Mouse (Mus musculus): ENCODE data around the gene Pycr1.

Gene Pycr1

DNA sequence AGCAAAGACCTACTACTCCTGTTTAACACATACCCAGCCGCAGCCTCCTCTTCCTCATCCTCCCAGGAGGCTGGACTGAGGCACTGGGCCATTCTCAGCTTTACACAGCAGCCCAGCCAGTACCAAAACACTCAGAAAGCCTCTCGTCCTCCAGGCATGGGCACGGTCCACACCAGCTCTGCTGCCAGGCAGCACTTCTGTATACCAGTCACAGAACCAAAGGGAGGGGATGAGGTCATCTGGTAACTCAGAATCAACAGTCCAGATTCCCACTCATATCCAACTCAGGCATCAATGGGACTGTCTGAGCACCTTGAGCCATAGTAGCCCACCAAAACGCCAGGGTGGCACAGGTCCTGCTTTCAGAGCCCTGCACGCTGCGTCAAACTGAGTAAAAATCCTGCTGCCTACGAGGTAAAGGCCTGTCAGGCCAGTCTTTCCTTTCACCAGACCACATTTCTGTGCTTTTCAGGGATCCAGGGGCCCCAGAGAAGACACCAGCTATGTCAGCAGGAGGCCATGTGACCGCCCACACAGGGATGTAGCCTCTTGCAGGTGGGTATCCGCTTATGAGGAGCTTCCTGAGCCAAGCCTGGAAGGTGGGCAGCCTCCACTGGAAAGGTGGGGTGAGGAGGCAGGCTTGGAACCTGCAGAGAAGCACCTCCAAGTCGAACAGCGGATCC is 16.6 kb downstream of the Pycr1 start:
- no peak for DNase-seq (ENCODE audit: low spot score)

DNA sequence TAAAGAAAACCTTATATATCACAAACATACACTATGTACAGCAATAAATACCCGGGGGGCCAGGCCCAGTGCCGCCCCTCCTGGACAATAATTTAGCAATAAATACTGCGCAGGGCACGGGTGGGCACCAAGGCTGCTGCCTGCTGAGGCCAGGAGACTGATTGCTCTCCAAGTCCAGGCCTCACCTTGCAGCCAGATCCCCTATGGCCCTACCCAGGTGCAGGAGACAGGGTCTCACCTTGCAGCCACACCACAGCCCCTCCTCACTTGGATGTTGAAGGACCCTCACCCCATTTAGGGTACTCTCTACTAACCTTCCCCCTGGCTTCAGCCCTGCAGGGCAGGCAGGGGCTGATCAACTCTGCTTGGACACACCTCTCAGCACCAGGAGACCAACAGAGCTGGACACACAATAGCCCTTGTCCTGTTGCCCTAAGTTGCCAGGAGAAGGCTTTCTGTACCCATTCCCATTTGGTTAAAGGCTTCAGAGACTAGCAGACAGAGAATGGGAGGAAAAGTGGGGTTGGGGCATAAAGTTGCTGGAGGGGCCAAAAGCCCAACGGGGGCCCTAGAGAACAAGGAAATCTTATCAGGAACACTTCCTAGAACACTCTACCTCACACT is 18.3 kb downstream of the Pycr1 start, which contains the start of gene Sirt7:
Sirt7 (minus strand) TSS at position 89 of the 624 bp plus-strand sequence.
- DNase-seq (ENCODE audit: low spot score) = no peak

DNA sequence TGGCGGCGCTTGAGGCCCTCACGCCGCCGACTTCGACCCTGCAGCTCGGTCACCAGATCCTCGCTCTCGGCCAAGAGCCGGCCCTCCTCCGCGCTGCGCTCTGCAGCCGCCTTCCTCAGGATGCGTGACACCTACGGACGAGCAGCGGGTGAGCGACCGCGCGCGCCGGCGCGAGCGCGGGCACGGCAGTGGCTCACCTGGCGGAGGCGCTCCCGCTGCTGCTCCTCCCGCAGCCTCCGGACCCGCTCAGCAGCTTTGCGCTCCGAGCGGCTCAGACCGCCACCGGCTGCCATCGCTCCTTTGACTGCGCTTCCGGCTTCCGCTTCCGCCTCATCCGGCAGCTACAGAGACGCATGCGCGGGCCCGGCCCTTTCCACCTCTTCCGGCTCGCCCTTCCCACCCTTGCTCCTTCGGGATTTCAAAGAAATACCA is 18.9 kb downstream of the Pycr1 start:
- DNase-seq (ENCODE audit: low spot score) = peak; percentile 84

DNA sequence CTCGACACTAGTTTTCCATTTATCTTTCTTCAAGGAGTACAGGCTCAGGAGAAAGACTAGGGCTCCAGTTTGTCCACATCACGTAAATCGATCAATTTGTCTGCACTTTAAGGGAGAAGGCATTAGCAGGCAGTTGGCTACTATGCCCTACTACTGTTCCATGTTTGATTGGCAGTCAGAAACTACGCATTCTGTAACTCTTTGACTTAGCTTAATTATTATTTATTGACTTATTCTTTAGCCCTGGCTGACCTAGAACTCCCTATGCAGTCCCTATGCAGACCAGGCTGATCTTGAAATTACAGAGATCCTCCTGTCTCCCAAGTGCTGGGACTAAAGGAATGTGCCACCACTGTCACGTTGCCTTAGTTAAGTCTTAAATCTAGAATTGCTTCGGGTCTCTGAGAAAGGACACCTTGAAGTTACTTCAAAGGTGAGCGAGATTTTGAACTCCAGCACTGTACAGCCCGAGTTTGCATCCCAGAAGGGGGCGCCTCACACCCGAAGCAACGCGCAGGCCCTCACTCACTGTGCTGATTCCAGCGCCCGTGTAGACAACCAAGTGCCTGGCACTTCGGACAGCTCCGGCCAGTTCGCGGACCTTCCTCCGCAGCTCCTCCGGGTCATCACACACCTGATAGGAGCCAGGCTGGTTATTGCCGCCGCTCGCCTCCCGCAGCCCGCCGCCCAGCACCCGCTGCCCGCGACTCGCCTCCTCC is 19.4 kb downstream of the Pycr1 start:
- DNase-seq (ENCODE audit: low spot score) = peak; percentile 70

DNA sequence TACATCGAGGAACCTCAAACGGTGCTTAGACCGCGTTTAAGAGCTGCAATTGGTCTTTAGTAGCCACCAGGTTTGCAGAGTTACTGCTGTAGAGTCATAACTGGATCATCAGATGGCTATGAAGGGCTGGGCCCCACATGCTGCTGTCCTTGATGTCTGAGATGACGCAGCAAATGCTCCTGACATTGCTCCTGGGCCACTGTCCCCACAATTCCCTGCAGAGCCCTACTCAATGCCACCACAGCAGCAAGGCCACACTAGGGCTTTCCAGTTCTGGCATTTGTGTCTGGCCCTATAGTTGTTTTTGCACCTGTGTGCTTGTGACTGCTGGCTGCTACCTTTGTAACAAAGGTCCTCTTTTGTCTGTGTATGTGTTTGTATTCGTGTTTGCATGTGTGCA is 20.8 kb downstream of the Pycr1 start:
- DNase-seq (ENCODE audit: low spot score) = no peak

DNA sequence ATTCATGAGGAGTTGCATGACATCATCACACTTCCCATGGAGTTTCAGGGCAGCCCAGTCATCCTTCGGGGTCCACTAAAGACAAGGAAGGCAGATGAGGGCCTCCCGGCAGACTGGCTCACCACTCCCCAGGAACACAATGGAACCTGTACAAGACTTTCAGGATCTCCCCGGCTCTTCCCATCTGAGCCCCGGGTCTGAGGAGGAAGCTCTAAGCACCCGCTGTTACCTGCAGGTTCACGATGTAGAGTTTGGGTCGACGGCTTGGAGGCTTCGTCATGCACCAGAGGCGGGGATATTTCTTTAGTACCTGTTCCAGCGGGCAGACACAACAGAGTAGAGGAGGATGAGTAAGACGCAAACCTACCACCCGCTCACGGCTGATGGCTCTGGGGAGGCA is 23.4 kb downstream of the Pycr1 start:
- no peak for DNase-seq (ENCODE audit: low spot score)

DNA sequence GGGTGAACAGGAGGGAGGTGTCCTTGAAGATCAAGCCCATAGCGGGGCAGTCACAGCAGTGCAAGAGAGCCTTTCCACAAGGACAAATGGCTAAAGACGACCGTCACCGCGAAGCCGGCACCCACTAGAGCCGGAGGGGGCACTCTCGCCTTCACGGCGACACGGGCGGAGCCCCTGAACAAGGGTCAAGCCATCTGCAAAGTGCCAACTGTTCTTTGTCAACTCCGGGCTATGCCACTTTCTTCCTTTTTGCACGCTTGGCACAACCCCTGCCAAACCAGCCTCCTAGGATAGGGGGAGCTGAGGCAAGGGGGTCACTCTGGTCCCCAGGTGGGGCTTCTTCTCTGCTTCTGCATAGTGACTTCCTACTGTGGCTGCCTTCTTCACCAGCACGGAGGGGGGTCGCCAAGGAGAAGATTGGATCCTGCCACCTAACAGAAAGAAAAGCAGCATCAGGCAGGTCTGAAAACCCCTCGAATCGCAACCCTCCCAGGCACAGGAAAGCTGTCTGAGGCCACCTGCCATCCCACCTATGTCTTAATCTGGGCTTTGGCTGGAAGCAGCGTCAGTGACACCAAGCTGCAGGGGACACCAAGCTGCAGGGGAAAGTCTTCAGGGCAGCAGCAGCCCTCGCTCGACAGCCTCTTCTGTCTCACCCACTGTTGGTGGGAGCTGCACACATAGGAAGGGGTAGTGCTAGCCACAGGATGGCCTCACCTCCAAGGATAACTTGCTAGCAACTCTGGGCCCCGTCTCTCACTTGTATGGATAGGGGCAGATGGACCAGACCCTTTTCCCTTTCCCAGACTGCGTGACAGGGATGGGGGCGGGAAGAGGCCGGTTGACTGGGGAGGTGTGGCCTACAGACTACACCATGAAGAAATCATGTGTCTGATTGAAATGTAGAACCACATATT is 24.7 kb downstream of the Pycr1 start:
- DNase-seq (ENCODE audit: low spot score) = no peak

DNA sequence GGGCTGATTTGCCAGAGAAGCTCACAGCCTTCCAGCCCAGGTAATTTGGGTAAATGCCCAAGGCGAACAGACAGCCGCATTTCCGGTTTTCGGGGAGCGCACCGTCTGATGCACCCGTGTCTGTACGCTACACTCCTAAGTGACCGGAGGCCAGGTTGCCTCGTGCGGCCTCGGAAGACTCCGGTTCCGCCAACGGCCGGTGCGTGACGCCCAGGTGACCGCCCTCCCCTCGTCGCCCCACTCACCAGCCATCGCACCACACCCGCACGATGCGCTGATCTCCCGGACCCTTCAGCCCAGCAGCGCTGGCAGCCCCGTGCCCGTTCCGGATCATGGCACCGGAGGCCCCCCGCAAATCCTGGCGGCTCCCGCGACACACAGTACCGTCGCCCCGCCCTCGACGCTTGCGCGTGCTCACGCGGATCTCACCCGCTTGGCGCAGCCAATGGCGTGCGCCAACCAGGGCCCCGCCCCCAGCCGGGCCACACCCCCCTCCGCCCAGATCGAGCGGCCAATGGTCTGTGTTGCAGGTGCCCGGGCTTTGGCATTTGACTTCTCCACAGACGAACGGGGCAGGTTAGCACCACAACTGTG is 26.0 kb downstream of the Pycr1 start, which contains the start of gene Pcyt2:
Pcyt2 (minus strand) TSS at position 418 of the 594 bp plus-strand sequence.
- DNase-seq (ENCODE audit: low spot score) = peak; percentile 91

DNA sequence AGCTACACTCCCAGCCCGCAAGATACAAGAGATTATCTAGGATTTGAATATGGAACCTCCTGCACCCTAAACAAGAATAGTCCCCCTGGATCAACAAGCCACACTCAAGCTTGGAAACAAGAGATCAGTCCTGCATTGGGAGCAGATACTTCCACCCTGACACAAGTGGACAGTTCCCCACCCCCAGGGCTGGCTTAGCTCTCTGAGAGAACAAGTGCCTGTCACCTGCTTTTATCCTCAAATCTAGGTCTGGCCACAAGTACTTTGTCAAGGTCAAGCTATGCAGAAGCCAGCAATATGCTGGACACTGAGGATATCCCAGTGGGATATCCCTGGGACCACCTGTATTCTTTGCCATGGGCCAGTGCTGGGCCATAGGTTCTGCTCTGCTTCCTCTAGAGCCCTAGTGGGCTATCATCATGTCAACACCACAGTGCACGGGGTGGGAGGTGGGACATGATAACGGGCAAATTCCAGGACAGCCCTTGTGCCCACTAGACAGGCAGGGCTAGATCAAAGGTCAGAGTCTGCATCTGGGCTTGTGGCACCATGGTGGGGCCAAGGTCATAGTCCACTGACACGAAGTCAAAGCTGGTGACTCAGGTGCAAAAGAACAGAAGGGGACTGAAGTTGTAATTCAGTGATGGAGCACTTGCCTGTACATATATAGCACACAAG is 26.8 kb downstream of the Pycr1 start:
- no peak for DNase-seq (ENCODE audit: low spot score)

DNA sequence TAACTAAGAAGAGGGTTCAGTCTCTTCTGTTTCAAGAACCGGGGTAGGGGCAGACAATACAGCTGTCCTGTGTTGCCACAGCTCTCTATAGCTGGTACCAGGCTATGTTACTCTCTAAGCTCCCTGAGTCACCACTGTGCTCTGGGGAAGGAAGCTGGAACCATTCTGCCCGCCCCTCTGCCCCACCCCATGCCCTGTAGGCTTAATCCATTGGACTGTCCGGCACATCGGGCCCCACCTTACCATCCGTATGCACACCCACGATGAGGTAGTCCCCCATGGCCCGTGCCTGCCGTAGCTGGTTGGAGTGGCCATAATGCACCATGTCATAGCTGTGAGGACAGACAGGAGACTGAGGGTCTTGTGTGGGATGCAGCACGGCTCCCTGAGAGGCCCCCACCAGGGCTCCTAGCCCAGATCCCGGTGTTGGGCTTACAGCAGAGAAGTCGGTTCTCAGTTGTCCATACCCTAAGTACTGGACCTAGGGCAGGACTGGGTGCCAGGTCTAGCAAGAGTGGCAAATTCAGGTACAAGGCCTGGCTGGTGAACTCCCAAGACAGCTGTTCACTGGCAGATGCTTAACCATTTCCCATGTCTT is 27.9 kb downstream of the Pycr1 start:
- DNase-seq (ENCODE audit: low spot score) = no peak

DNA sequence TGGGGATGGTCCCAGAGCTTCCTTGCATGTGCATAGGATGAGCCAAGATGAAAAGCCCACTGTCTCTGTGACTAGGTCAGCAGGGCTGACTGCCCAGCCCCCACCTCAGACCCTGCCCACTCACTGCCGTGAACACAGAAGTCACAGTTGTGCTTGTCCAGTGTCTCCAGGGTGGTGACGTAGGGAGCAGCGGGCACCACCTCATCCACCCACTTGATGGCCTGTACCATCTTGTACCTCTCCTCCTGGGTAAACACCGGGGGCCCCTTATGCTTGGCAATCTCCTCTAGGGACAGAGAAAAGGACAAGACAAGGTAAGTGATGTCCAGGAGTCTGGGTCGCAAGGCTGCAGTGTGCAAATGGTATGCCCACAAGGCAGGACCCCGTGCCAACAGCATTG is 28.4 kb downstream of the Pycr1 start:
- no peak for DNase-seq (ENCODE audit: low spot score)

DNA sequence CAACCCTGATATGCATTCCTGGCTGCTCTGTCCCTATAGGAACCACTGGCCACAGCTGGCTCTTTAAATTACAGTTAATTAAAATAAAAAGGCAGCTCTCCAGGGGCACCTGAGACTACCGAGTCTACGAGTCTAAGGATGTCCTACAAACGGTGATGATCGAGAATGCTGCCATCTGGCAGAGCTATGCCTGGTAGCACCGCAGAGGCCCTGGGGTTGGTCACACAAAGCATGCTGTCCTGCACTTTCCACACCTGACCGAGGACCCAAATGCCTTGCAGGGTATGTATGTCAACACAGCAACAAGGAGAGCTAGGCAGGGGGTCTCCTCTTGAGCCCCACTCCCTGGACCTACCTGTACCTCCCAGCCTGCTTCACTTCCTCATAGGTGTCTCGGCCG is 29.6 kb downstream of the Pycr1 start:
- DNase-seq (ENCODE audit: low spot score) = no peak

DNA sequence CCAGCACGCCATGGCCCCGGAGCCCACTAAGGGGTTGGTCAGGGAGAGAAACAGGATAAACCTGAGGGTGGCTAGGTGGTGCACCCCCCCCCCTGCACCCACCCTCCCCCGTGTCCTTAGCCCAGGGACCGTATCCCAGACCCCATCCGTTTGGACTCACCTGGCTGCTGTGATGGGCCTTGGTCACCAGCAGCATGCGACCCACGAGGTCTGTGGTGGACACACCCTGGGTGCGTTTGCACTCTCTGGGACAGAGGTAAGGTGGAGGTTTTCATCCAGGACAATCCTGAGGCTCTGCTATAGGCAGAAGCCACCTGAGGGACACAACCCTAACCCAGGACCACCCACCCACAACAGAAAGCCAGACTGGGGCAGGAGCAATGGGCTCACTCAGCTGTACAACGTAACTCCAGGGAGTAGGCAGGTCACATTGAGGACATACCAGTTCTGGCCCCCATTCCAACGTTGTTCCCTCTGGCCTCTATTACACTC is 30.0 kb downstream of the Pycr1 start:
- DNase-seq (ENCODE audit: low spot score) = no peak

DNA sequence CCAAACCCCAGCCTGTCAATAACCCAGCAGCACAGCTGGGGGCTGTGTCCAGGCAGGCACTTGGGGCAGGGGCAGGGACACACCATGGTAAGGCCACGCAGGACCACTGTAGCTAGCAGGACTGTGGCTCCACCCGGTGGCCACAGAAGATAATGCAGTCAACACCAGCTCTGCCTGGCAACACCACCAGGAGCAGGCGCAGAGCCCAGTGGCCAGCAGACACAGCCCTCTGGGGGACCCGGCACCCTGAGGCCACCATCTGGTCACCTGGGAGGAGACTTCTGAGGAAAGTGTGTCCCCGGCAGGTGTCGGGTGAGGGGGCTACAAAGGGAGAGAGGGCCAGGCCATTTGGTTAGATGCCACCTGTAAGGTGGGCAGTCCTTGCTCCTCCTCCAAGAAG is 30.8 kb downstream of the Pycr1 start:
- DNase-seq (ENCODE audit: low spot score) = no peak

DNA sequence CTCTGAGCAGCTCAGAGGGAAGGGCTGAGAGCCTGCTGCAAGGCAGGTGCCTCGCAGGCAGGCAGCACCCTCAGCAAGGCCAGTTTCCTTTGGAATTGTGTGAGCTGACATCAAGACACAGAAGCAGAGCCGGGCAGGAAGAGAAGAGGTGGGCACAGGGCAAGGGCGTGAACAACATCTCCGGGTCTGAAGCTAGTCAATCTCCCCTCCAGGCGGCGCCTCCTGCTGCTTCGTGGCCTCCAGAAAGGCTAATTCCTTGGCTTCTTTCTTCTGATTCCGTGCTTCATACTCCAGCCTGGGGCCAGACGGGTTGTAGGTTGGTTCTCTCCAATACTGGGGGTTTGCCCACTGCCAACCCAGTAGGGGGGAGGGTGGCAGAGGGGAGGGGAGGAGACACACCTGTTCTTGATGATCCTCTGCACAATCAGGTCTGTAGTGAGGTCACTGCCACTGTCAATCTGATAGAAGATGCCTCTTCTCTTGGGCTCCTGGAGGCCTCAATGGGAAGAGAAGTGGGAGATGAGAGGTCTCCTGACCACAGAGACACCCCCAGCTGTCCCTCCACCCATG is 33.0 kb downstream of the Pycr1 start:
- no peak for DNase-seq (ENCODE audit: low spot score)

DNA sequence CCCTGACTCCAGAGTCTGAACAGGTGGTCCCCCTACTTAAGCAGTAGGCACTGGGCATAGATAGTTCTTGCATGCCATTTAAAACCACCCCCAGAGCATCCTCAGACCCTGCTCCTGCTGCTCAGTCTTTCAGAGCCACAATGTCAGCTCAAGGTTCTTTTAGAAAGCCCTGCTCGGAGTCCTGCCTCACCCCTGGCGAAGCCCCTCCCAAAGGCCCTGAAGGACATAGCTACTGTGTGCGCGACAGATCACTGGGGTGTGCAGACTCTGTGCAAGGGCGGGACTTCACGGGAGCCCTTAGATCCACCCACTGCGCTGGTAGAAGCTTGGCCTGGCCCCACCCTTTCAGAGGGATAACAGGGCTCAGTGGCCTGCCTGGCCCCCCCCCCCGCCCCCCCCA is 34.3 kb downstream of the Pycr1 start:
- no peak for DNase-seq (ENCODE audit: low spot score)

DNA sequence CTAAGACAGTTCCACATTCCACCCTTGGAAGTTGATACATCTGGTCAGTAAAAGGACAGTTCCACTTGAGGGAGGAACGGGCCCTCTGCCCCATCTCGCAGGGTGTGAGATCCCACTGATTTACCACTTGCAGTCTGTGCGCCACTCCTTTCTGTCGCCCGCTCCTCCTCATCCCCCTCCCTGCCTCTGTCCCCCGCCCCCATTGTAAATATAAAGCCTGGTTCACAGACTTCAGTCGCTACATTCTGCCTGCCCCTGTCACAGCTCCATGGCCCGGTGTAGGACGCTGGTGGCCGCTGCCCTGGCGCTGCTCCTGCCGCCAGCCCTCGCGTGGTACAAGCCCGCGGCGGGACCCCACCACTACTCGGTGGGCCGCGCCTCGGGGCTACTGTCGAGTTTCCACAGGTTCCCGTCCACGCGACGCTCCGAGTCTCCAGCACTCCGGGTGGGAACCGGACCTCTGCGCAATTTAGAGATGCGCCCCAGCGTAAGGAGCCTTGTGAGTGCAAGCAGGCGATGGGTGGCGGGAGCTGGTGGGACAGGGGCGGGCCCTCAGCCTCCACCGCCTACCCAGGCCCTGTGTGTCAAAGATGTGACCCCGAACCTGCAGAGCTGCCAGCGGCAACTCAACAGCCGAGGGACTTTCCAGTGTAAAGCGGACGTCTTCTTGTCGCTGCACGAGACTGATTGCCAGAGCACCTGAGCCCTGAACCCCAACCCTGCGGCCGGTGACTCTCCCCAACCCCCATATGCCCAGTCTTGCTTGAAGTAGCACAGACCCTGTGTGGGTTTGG is 35.1 kb downstream of the Pycr1 start, which contains the start of gene Npb:
Npb (plus strand) TSS at position 237 of the 794 bp plus-strand sequence.
- no peak for DNase-seq (ENCODE audit: low spot score)

DNA sequence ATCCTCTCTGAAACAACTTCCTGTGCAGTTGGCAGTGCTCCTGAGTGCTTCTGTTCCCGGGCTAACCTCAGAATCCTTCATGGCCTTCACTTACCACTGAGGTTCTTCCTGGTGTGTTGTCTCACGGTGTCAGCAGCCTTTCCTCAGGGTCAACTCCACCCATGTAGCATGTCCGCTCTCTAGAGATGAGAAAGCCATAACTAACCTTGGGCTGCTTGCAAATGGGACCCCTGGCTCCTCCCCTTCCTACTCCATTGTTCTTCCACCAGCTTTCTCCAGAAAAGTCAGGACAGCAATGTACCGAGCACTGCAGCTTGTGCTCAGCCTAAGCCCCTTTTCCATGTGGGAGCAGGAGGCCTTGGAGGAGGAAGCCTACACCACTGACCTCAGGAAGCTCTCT is 36.8 kb downstream of the Pycr1 start:
- no peak for DNase-seq (ENCODE audit: low spot score)

DNA sequence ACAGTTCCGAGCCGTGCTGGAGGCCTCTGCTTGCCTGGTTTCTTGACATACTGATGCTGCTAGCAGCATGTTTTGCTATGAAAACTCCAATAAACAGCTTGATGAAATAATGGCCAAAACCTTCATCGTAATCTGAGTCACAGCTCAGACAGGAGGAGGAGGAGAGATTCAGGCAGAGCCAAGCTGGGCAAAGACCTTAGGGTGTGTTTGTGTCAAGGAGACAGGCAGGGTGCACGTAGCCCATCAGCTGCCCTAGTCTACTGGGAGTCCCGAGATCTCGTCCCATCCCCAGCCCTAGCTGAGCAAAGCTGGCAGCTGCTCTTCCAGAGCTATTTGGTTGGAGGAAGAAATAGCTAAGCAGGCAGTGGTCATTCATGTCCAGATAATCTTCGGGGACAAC is 37.9 kb downstream of the Pycr1 start:
- DNase-seq (ENCODE audit: low spot score) = no peak

Measured in testis, postnatal 14 days (tissue).